Mouse (Mus musculus): ENCODE measurements around the gene Slc15a3. TPM values are rescaled to one million over a fixed set of nuclear protein-coding genes. Genes with fewer than 3 reads are reported as not detected.

Gene Slc15a3
- polyA plus RNA-seq, 1 experiment from 2014 or later = 0.45 TPM

- Histone ChIP-seq H3K27ac (ENCODE audit: low read length) (no peak overlapping the region), H3K4me2 (replicated peaks; ENCODE audit: low read depth, low read length) (no peak overlapping the region), H3K27me3 (ENCODE audit: control insufficient read depth, insufficient read depth, low read length) (no peaks in the 10 kb centered on the region), H3K4me3 (ENCODE audit: low read depth, low read length) (no peak overlapping the region), H3K36me3 (ENCODE audit: control insufficient read depth, insufficient read depth, low read length) (no peaks in the 10 kb centered on the region), H3K9me3 (ENCODE audit: control insufficient read depth, low read depth, low read length) (no peaks in the 10 kb centered on the region), H3K9ac (replicated peaks; ENCODE audit: low read depth, low read length) (no peak overlapping the region), H3K4me1 (ENCODE audit: control insufficient read depth, insufficient read depth, low read length) (0 out of 2 replicates have a peak, but pooled peaks cover 2% of the 10 kb centered on the region)
- 52% methylated on average over 7 of the region's 7 CpGs for WGBS
- peak; percentile 56; the same call in 1 of the 2 replicates for ATAC-seq (ENCODE audit: insufficient number of reproducible peaks, insufficient read depth, low FRiP score, low read depth)
Measured at GRCm38 (mm10) chr19:10846150-10846549, 6.6 kb downstream of the Slc15a3 start.

- WGBS = 53% methylated on average over 3 of the region's 3 CpGs
- no peak overlapping the region for H3K4me3 ChIP-seq (ENCODE audit: low read depth, low read length)
- H3K27me3 ChIP-seq (ENCODE audit: control insufficient read depth, insufficient read depth, low read length) = no peaks in the 10 kb centered on the region
- H3K9me3 ChIP-seq (ENCODE audit: control insufficient read depth, low read depth, low read length) = no peaks in the 10 kb centered on the region
- H3K27ac ChIP-seq (ENCODE audit: low read length) = no peak overlapping the region
- ATAC-seq (ENCODE audit: insufficient number of reproducible peaks, insufficient read depth, low FRiP score, low read depth) = no peak
- H3K4me2 ChIP-seq (replicated peaks; ENCODE audit: low read depth, low read length) = no peak overlapping the region
- no peak overlapping the region for H3K9ac ChIP-seq (replicated peaks; ENCODE audit: low read depth, low read length)
- no peaks in the 10 kb centered on the region for H3K36me3 ChIP-seq (ENCODE audit: control insufficient read depth, insufficient read depth, low read length)
- 0 out of 2 replicates have a peak, but pooled peaks cover 2% of the 10 kb centered on the region for H3K4me1 ChIP-seq (ENCODE audit: control insufficient read depth, insufficient read depth, low read length)
Measured at GRCm38 (mm10) chr19:10847311-10848087, 8.0 kb downstream of the Slc15a3 start.

DNA sequence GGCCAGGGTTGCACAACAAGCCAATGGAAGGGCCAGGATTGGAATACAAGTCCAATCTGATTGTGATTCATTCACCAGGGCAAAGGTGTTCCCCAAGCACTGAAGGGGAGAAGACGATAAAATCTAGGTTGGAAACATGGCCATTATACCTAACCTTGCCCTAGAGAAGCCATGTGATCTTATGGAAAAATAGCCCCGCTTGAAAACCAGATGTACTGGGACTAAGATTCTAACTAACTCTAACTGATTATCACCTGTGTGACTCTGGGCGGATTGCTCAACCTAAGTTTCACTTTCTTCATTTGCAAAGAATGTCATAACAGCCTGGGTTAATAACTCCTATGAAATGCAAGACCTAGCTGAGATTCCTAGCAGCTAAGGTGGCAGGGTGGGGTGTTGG is 15.9 kb downstream of the Slc15a3 start:
- WGBS = 81% methylated on average over 3 of the region's 3 CpGs
- no peak overlapping the region for H3K4me3 ChIP-seq (ENCODE audit: low read depth, low read length)
- H3K27ac ChIP-seq (ENCODE audit: low read length) = no peak overlapping the region
- no peaks in the 10 kb centered on the region for H3K9me3 ChIP-seq (ENCODE audit: control insufficient read depth, low read depth, low read length)
- ATAC-seq (ENCODE audit: insufficient number of reproducible peaks, insufficient read depth, low FRiP score, low read depth) = no peak
- H3K36me3 ChIP-seq (ENCODE audit: control insufficient read depth, insufficient read depth, low read length) = peaks cover 38% of the 10 kb centered on the region
- no peak overlapping the region for H3K4me2 ChIP-seq (replicated peaks; ENCODE audit: low read depth, low read length)
- H3K9ac ChIP-seq (replicated peaks; ENCODE audit: low read depth, low read length) = no peak overlapping the region
- no peaks in the 10 kb centered on the region for H3K27me3 ChIP-seq (ENCODE audit: control insufficient read depth, insufficient read depth, low read length)
- no peaks in the 10 kb centered on the region for H3K4me1 ChIP-seq (ENCODE audit: control insufficient read depth, insufficient read depth, low read length)

GRCm38 (mm10) chr19:10856520-10856919 is 17.0 kb downstream of the Slc15a3 start:
- Histone ChIP-seq H3K4me3 (ENCODE audit: low read depth, low read length) (no peak overlapping the region), H3K4me1 (ENCODE audit: control insufficient read depth, insufficient read depth, low read length) (no peaks in the 10 kb centered on the region), H3K27me3 (ENCODE audit: control insufficient read depth, insufficient read depth, low read length) (no peaks in the 10 kb centered on the region), H3K27ac (ENCODE audit: low read length) (no peak overlapping the region), H3K4me2 (replicated peaks; ENCODE audit: low read depth, low read length) (no peak overlapping the region), H3K36me3 (ENCODE audit: control insufficient read depth, insufficient read depth, low read length) (peaks cover 48% of the 10 kb centered on the region), H3K9ac (replicated peaks; ENCODE audit: low read depth, low read length) (no peak overlapping the region), H3K9me3 (ENCODE audit: control insufficient read depth, low read depth, low read length) (no peaks in the 10 kb centered on the region)
- no peak for ATAC-seq (ENCODE audit: insufficient number of reproducible peaks, insufficient read depth, low FRiP score, low read depth)
- WGBS = 54% methylated on average over 2 of the region's 2 CpGs

- peak; percentile 57; the same call in 1 of the 2 replicates for ATAC-seq (ENCODE audit: insufficient number of reproducible peaks, insufficient read depth, low FRiP score, low read depth)
- no peak overlapping the region for H3K27ac ChIP-seq (ENCODE audit: low read length)
- H3K27me3 ChIP-seq (ENCODE audit: control insufficient read depth, insufficient read depth, low read length) = no peaks in the 10 kb centered on the region
- no peak overlapping the region for H3K4me3 ChIP-seq (ENCODE audit: low read depth, low read length)
- no peaks in the 10 kb centered on the region for H3K4me1 ChIP-seq (ENCODE audit: control insufficient read depth, insufficient read depth, low read length)
- no peak overlapping the region for H3K4me2 ChIP-seq (replicated peaks; ENCODE audit: low read depth, low read length)
- 45% methylated on average over 22 of the region's 22 CpGs for WGBS
- no peak overlapping the region for H3K9ac ChIP-seq (replicated peaks; ENCODE audit: low read depth, low read length)
- no peaks in the 10 kb centered on the region for H3K9me3 ChIP-seq (ENCODE audit: control insufficient read depth, low read depth, low read length)
- peaks cover 83% of the 10 kb centered on the region for H3K36me3 ChIP-seq (ENCODE audit: control insufficient read depth, insufficient read depth, low read length)
Measured at GRCm38 (mm10) chr19:10860072-10860497, 20.6 kb downstream of the Slc15a3 start.

DNA sequence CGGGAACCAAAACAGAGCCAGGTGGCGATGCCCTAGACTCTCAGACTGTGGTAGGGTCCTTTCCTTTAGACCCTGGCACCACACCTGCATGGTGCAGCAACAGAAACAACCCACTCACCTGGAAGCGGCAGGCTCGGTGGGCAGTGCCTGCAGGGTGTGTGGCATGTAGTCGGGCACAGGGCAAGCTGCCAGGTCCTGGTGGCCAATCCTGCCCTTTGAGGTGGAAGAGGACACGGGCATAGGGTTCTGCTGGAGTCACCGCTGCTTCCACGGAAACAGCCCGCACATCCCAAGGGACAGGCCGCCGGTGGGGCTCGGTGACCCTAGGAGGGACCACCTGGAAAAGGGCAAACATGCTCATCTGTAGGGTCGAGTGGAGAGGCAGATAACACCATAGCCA is 26.8 kb downstream of the Slc15a3 start:
- H3K4me2 ChIP-seq (replicated peaks; ENCODE audit: low read depth, low read length) = no peak overlapping the region
- no peak overlapping the region for H3K9ac ChIP-seq (replicated peaks; ENCODE audit: low read depth, low read length)
- H3K4me3 ChIP-seq (ENCODE audit: low read depth, low read length) = no peak overlapping the region
- H3K27me3 ChIP-seq (ENCODE audit: control insufficient read depth, insufficient read depth, low read length) = no peaks in the 10 kb centered on the region
- H3K9me3 ChIP-seq (ENCODE audit: control insufficient read depth, low read depth, low read length) = no peaks in the 10 kb centered on the region
- ATAC-seq (ENCODE audit: insufficient number of reproducible peaks, insufficient read depth, low FRiP score, low read depth) = no peak
- H3K27ac ChIP-seq (ENCODE audit: low read length) = no peak overlapping the region
- H3K4me1 ChIP-seq (ENCODE audit: control insufficient read depth, insufficient read depth, low read length) = peaks cover 11% of the 10 kb centered on the region; the same call in 1 of the 2 replicates
- H3K36me3 ChIP-seq (ENCODE audit: control insufficient read depth, insufficient read depth, low read length) = peaks cover 58% of the 10 kb centered on the region
- WGBS = 94% methylated on average over 13 of the region's 13 CpGs

- peak overlapping the region; percentile 92 for H3K9ac ChIP-seq (replicated peaks; ENCODE audit: low read depth, low read length)
- no peaks in the 10 kb centered on the region for H3K9me3 ChIP-seq (ENCODE audit: control insufficient read depth, low read depth, low read length)
- H3K4me2 ChIP-seq (replicated peaks; ENCODE audit: low read depth, low read length) = peak overlapping the region; percentile 89
- 23% methylated on average over 5 of the region's 5 CpGs for WGBS
- peaks cover 58% of the 10 kb centered on the region for H3K36me3 ChIP-seq (ENCODE audit: control insufficient read depth, insufficient read depth, low read length)
- no peaks in the 10 kb centered on the region for H3K27me3 ChIP-seq (ENCODE audit: control insufficient read depth, insufficient read depth, low read length)
- no peak overlapping the region for H3K27ac ChIP-seq (ENCODE audit: low read length)
- peak overlapping the region; percentile 82 for H3K4me3 ChIP-seq (ENCODE audit: low read depth, low read length)
- H3K4me1 ChIP-seq (ENCODE audit: control insufficient read depth, insufficient read depth, low read length) = peaks cover 11% of the 10 kb centered on the region; the same call in 1 of the 2 replicates
- no peak for ATAC-seq (ENCODE audit: insufficient number of reproducible peaks, insufficient read depth, low FRiP score, low read depth)
Measured at GRCm38 (mm10) chr19:10867946-10868622, 28.6 kb downstream of the Slc15a3 start.

DNA sequence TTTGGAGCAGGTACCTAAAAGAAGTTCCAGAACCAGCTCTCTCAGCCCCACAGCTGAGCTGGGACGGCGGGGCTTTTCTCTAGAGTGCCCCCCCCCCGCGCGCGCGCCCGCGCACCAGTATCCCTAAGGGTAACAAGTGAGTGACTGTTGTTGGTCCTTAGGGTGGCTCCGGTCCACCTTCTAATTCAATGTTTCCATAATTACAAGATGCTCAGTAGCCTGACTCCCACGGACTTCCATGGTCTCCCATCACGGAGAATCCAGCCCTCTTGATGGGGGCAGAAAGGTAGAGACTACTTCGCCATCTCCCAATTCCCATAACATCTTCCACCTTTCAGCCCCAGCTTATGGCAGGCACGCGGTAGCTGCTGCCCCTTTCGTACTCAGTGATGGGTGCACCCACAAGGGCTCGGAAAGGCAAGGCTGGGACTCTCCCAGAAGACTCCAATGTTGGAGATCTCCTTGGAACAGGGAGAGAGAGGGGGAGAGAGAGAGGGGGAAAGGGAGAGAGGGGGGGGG is 29.2 kb downstream of the Slc15a3 start:
- Histone ChIP-seq H3K27ac (ENCODE audit: low read length) (peak overlapping the region; percentile 78; the same call in 1 of the 2 replicates), H3K9me3 (ENCODE audit: control insufficient read depth, low read depth, low read length) (no peaks in the 10 kb centered on the region), H3K4me3 (ENCODE audit: low read depth, low read length) (peak overlapping the region; percentile 82), H3K4me2 (replicated peaks; ENCODE audit: low read depth, low read length) (peak overlapping the region; percentile 89), H3K9ac (replicated peaks; ENCODE audit: low read depth, low read length) (peak overlapping the region; percentile 92), H3K36me3 (ENCODE audit: control insufficient read depth, insufficient read depth, low read length) (peaks cover 57% of the 10 kb centered on the region), H3K4me1 (ENCODE audit: control insufficient read depth, insufficient read depth, low read length) (peaks cover 11% of the 10 kb centered on the region; the same call in 1 of the 2 replicates), H3K27me3 (ENCODE audit: control insufficient read depth, insufficient read depth, low read length) (no peaks in the 10 kb centered on the region)
- WGBS = under 1% methylated on average over 17 of the region's 17 CpGs
- ATAC-seq (ENCODE audit: insufficient number of reproducible peaks, insufficient read depth, low FRiP score, low read depth) = no peak
